Mouse (Mus musculus): ENCODE data around the gene Capn10.

Gene Capn10

DNA sequence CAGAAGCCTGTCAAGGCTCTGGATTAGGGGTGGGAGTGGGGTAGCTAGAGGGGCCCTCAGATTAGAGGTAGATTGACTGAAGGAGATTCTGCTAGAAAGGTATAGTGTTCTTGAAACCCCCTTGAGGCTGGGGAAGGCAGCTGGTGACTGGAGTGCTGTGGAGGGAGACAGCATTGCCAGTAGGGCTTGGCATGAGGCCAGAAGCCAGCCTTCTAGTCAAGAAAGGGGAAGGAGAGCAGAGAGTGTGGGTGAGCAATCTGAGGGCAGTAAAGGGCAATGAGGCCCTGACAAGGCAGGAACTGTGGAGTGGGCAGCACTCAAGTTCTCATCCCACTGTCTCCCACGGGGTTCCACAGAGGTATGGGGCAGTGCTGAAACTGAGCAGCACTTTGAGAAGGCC is 38.7 kb downstream of the Capn10 start:
- in situ Hi-C loops (cut with MboI, MseI), result no loop called here

DNA sequence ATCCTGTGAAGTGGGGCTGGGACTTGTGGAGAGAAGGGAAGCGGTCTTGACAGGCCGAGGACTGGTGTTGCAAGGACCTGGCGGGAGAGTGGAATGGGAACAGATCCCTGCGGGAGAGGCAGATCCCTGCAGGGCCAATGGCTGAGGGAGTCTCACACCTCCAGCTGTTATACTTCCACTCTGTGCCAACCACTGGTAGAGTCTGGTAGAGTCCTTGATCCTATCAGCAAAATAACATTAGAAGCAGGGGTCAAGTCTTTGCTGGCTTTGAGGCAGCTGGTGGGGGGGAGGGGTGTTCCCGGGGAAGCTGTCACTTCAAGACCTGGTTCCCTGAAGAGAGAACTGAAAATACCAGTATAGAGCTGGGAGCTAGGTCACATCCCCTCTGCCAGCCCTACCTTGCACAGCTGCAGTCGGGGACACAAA is 42.0 kb downstream of the Capn10 start:
- in situ Hi-C loops (cut with MboI, MseI), result no loop called here

DNA sequence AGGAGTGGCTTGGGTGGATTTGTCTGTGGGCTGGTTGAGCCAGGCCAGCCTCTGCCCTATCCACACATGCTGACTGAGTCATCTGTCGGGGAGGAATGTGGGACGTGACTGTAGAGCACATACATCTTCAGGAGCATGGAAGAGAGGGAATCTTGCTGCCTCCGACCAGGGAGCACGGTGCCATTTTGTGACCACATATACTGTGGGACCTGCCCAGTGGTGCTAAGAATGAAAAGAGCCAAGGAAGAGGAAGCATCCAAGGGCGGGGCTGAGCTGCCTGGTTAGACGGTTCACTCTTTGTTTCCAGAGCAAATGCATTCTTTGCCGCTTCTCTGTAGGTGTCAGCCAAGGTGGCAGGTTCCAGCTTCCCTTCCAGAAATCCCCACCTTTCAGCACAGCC is 44.5 kb downstream of the Capn10 start:
- in situ Hi-C loops (cut with MboI, MseI), result no loop called here

DNA sequence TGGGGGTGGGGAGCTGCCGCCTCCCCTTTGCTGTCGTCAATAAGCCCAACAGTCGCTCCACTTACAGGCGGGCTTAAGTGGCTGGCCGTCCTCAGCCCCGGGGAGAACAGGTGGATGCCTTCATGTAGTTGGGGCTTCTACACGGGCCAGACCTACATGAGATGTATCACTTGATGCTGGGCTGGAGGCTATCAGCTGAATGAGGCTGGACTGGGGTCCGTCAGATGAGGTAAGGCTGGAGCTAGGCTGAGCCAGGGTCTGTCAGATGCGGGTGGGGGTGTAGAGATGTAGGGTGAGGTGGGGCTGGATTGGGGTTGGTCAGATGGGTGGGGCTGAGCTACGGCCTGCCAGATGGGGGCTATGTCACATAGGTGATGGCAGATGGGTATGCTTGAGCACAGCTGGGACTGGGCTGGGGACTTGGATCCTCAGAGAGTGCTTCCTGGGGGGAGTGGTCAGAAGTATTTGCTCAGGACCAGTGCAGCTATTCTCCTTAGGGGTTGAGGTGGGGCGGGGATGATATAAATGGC is 45.0 kb downstream of the Capn10 start:
- in situ Hi-C loops (cut with MboI, MseI), result no loop called here

DNA sequence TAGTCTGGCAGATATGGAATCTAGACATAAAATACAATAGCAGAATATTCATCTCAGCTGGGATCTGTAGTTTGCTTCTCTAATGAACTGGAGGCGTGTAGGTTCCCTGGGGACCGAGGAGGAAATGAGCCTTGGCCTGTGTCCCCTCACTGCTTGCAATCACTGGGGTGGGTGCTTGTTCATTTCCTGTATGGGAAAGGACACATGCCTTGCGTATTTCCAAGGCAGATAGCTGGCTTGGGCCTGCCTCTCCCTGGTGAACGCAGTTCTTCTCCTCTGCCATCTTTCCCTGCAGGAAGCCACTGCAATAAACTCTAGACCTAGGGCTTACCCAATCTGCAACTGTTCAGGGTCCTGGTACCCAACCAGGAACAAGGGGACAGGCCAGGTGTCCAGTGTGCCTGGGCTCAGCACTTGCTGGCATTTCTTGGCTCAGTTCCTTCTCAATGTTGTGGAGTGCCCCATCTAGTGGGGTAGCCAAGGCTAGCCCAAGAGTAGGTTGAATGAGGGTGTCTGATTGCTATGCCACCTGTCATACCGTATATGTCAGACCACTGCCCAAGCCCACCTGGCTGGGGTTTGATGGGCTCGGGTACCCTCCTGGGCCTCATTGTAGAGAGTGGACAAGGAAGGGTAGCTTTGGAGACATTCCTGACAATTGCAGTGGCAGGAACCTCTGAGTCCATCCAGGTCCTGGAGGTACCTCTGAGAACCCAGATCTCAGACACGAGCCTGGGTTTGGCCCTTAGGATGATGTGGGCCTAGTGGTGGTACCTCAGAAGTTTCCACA is 47.1 kb downstream of the Capn10 start:
- in situ Hi-C loops (cut with MboI, MseI), result no loop called here

DNA sequence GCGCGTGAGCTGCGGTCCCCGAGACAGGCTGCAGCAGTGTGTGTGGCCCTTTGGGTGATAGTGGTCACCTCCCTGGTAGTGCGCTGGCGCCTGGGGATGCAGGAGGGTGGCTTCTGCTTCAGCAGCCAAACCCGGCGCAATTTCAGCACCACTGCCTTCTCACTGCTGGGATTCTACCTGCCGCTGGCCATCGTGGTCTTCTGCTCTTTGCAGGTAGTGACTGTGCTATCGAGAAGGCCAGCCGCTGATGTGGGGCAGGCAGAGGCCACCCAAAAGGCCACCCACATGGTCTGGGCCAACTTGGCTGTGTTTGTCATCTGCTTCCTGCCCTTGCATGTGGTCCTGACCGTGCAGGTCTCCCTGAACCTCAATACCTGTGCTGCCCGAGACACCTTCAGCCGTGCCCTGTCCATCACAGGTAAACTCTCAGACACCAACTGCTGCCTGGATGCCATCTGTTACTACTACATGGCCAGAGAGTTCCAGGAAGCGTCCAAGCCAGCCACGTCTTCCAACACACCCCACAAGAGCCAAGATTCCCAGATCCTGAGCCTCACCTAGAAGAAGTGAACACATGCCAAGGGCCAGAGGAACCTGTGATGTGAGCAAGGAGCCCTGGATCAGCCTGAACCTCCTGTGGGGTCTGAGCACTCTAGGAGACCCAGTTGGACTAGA is 48.9 kb downstream of the Capn10 start:
- in situ Hi-C loops (cut with MboI, MseI), result no loop called here

DNA sequence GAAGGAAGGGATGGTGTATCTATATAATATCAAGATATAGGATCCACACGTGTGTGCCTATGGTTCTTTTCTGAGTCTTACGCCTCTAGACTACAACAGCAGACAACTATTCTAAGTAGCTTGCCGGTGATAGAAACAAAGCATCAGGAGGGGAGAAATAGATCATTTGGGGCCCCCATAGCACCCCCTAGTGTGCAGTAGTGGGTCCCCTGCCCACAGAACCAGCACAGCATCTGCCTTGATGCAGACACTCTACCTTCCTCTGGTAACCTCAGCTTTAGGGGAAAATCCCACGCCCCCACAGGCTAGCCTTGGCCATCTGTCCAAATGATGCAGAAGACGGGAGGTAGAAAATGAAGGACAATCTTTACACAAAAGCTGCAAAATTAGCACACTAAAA is 50.8 kb downstream of the Capn10 start:
- in situ Hi-C loops (cut with MboI, MseI), result no loop called here

DNA sequence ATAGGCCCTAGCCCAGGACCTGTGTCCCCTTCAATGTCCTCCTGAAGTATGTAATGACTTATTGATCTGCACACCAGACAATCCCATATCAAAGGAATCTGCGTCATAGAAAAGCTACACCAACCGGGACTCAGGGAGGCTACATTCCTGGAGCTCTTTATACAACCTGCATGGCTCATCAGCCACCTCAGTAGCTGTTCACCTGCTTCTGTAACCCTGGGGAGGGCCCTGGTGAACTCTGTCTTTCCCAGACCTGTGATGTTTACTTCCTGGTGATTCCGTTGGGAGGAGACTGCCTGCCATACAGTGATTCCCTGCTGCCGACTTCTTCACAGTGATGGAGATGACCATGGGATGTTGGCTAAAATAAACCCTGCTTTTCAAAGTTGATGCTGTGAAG is 54.7 kb downstream of the Capn10 start:
- in situ Hi-C loops (cut with MboI, MseI), result no loop called here

DNA sequence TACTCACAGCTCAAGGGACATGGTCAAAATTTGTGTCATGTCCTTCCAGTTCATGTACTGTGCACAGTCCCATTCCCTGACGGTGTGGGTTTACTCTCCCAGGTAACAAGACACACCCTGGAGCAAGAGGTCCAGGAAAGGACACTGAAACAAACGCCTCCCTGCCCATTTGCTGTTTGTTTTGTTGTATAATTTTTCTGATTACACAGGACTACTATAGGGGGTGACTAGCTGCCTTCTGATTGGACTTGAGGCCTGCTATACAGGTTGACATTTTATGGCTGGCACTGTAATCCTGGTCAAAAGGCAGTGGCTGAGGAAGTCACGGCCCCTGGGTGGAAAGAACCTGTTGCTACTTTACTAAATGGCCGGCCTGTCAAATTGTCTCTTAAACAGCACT is 55.7 kb downstream of the Capn10 start:
- in situ Hi-C loops (cut with MboI, MseI), result no loop called here

DNA sequence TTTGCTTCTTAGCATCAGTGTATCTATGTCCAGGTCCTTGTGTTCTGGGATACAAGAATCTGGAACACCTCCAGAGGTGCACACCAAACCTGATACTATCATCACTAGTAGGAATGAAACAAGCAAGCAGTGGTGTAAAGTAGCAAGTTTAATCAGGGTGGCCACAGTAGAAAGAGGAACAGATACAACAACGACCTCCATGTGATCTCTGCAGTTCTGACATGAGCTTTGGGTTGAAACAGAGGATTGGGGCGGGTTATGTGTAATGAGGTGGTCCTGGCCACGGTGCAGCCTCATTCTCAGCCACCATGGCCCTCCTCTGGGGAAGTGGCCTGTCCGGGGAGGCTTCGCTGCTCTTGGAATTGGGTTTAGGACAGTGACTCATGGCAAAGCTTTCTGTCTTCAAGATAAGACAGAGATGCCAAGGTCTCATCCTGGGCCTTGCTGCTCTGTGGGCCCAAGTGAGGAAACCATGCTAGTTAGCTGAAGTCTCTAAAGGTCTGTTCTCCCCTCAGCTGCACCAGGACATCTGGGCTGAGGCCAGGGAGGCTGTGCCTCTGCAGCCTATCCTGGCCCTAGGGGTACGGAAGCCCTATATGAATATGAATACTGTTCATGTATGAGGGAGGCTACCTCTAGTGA is 58.2 kb downstream of the Capn10 start:
- in situ Hi-C loops (cut with MboI, MseI), result no loop called here

DNA sequence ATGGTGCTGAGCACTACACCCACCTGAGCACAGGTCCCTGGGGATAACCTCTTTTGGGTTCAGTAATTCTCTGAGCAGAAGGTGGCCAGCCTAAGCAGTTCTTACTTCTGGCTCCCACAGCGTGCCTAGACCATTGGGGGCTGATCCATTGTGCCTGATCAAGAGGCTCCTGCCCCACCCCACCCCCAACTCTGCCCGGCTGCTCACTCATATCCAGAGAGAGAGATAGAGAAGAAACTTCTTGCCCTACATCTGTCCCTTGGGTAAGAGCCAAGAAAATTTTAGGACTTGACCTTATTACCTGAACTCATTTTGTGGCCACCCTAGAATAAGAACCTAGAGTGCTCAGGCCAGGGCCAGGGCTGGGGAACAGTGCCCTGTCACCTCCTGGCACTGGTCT is 58.7 kb downstream of the Capn10 start:
- in situ Hi-C loops (cut with MboI, MseI), result no loop called here
